8 mouse cellular contexts compared by ENCODE assay signal in genomic region chr17:32528408-32529337, GRCm38 (mm10). TPM values are rescaled to one million over a fixed set of nuclear protein-coding genes. Genes with fewer than 3 reads are reported as not detected.
DNase-seq lines count a peak whose midpoint lies in the region; ATAC-seq and TF ChIP-seq lines count a peak whose summit lies in the region.

No protein-coding gene starts in this region.

- TF ChIP-seq RAD21 in CH12.LX (IDR thresholded peaks at IDR 0.05; ENCODE audit: low read depth, low read length): peak; percentile 97

- H3K4me1 ChIP-seq in CH12.LX (ENCODE audit: control insufficient read depth in 1 of 2, insufficient read depth in 2 of 2): peaks cover 15 to 49% of the 10 kb centered on the region in 2 experiments
- peaks cover 13% of the 10 kb centered on the region for H3K4me1 ChIP-seq in forebrain, embryonic 10.5 days
- H3K4me1 ChIP-seq in heart, embryonic 15.5 days (replicated peaks): peaks cover 7% of the 10 kb centered on the region; the same call in 1 of the 2 replicates
- peaks cover 9% of the 10 kb centered on the region; the same call in 1 of the 2 replicates for H3K4me1 ChIP-seq in liver, embryonic 13.5 days (replicated peaks)
- no peaks in the 10 kb centered on the region for H3K4me1 ChIP-seq in stomach, embryonic 14.5 days (ENCODE audit: control insufficient read depth, insufficient read depth, low read length)

- peak overlapping the region; percentile 56 to 66 (median 62) for H3K4me3 ChIP-seq in CH12.LX (replicated peaks in 1 of 3; ENCODE audit: low read depth in 2 of 3, low read length in 2 of 3, poor library complexity in 1 of 3)
- peak overlapping the region; percentile 49 for H3K4me3 ChIP-seq in forebrain, embryonic 10.5 days
- peak overlapping the region; percentile 50 for H3K4me3 ChIP-seq in heart, embryonic 15.5 days
- peak overlapping the region; percentile 51 for H3K4me3 ChIP-seq in liver, embryonic 13.5 days (replicated peaks)
- H3K4me3 ChIP-seq in stomach, embryonic 14.5 days (ENCODE audit: low read depth, low read length): peak overlapping the region; percentile 25

- H3K27ac ChIP-seq in CH12.LX (ENCODE audit: insufficient read depth, low read depth): peak overlapping the region; percentile 7; the same call in 1 of the 2 replicates
- H3K27ac ChIP-seq in forebrain, embryonic 10.5 days: peak overlapping the region; percentile 73
- 0 out of 2 replicates have a peak overlapping the region, but pooled peaks have one; percentile 4 for H3K27ac ChIP-seq in heart, embryonic 15.5 days
- H3K27ac ChIP-seq in liver, embryonic 13.5 days: no peak overlapping the region
- H3K27ac ChIP-seq in stomach, embryonic 14.5 days (ENCODE audit: low read length): no peak overlapping the region

- peak; percentile 57 to 95 for TF ChIP-seq CTCF in CH12.LX (conservative IDR thresholded peaks at IDR 0.05 in 1 of 2, IDR thresholded peaks at IDR 0.05 in 1 of 2; ENCODE audit: low read depth in 2 of 2, low read length in 2 of 2)

- WGBS in forebrain, embryonic 10.5 days: 15% methylated on average over 26 of the region's 26 CpGs
- WGBS in heart, embryonic 15.5 days: 17% methylated on average over 26 of the region's 26 CpGs
- WGBS in liver, embryonic 13.5 days (ENCODE audit: insufficient replicate concordance): 6% methylated on average over 26 of the region's 26 CpGs
- WGBS in stomach, embryonic 14.5 days: 21% methylated on average over 26 of the region's 26 CpGs

- DNase-seq in CH12.LX (ENCODE audit: extremely low read depth): peak; percentile 96
- DNase-seq in c-Kit-positive CD71-negative TER-119-negative erythroid progenitor cells, embryonic 14.5 days (ENCODE audit: low read depth): peak; percentile 88
- DNase-seq in forebrain, embryonic 10.5 days (ENCODE audit: extremely low spot score, low spot score): peak; percentile 86
- DNase-seq in kidney, postnatal 25 days: peak; percentile 88 to 90
- DNase-seq in liver, embryonic 13.5 days: peak; percentile 78
- peak; percentile 87 to 91 for DNase-seq in natural killer cell, adult 2 months (ENCODE audit: low spot score in 2 of 2)

- TF ChIP-seq EP300 in CH12.LX (IDR thresholded peaks at IDR 0.05; ENCODE audit: low read length): no peak; the same call in 1 of the 2 replicates

- no peaks in the 10 kb centered on the region for H3K27me3 ChIP-seq in CH12.LX (replicated peaks)
- H3K27me3 ChIP-seq in forebrain, embryonic 10.5 days (ENCODE audit: poor library complexity, severe bottlenecking): no peaks in the 10 kb centered on the region
- no peaks in the 10 kb centered on the region for H3K27me3 ChIP-seq in heart, embryonic 15.5 days
- H3K27me3 ChIP-seq in liver, embryonic 13.5 days: no peaks in the 10 kb centered on the region
- no peaks in the 10 kb centered on the region for H3K27me3 ChIP-seq in stomach, embryonic 14.5 days (ENCODE audit: control insufficient read depth, insufficient read depth, low read length)

- peak overlapping the region; percentile 76 for H3K9ac ChIP-seq in CH12.LX (ENCODE audit: insufficient read depth, low read depth)
- H3K9ac ChIP-seq in heart, embryonic 15.5 days: peak overlapping the region; percentile 46
- H3K9ac ChIP-seq in liver, embryonic 13.5 days: peak overlapping the region; percentile 64
- no peak overlapping the region for H3K9ac ChIP-seq in stomach, embryonic 14.5 days (replicated peaks; ENCODE audit: low read depth, low read length)

- H3K36me3 ChIP-seq in CH12.LX (replicated peaks in 1 of 2; ENCODE audit: control insufficient read depth in 1 of 2, insufficient read depth in 1 of 2, low read length in 1 of 2): peaks cover 0 to 26% of the 10 kb centered on the region in 2 experiments
- peaks cover 14% of the 10 kb centered on the region for H3K36me3 ChIP-seq in forebrain, embryonic 10.5 days (replicated peaks)
- no peaks in the 10 kb centered on the region for H3K36me3 ChIP-seq in heart, embryonic 15.5 days
- no peaks in the 10 kb centered on the region for H3K36me3 ChIP-seq in liver, embryonic 13.5 days
- H3K36me3 ChIP-seq in stomach, embryonic 14.5 days (ENCODE audit: control insufficient read depth, insufficient read depth, low read length): no peaks in the 10 kb centered on the region; the same call in 1 of the 2 replicates

- peak; percentile 87 for ATAC-seq in heart, embryonic 15.5 days (replicated peaks; ENCODE audit: insufficient number of reproducible peaks, insufficient read depth, low FRiP score, low read depth)
- peak; percentile 91 for ATAC-seq in liver, embryonic 13.5 days (ENCODE audit: low read depth)
- peak; percentile 81 for ATAC-seq in stomach, embryonic 14.5 days (ENCODE audit: insufficient number of reproducible peaks, insufficient read depth, low FRiP score, low read depth)

- H3K79me2 ChIP-seq in CH12.LX (replicated peaks; ENCODE audit: control insufficient read depth, extremely low read depth, insufficient read depth, poor library complexity, severe bottlenecking): peaks cover under 1% of the 10 kb centered on the region; the same call in 1 of the 2 replicates

- no peaks in the 10 kb centered on the region for H3K9me3 ChIP-seq in CH12.LX (replicated peaks; ENCODE audit: low read length)
- H3K9me3 ChIP-seq in forebrain, embryonic 10.5 days: no peaks in the 10 kb centered on the region
- H3K9me3 ChIP-seq in heart, embryonic 15.5 days (replicated peaks): no peaks in the 10 kb centered on the region
- no peaks in the 10 kb centered on the region for H3K9me3 ChIP-seq in liver, embryonic 13.5 days (replicated peaks)
- H3K9me3 ChIP-seq in stomach, embryonic 14.5 days (ENCODE audit: control insufficient read depth, low read depth, low read length): no peaks in the 10 kb centered on the region

- TF ChIP-seq POLR2A in CH12.LX (IDR thresholded peaks at IDR 0.05; ENCODE audit: low read depth, low read length): peak; percentile 87

- peak overlapping the region; percentile 80 for H3K4me2 ChIP-seq in CH12.LX (ENCODE audit: insufficient read depth, low read depth, poor library complexity, severe bottlenecking)
- peak overlapping the region; percentile 70 for H3K4me2 ChIP-seq in heart, embryonic 15.5 days
- peak overlapping the region; percentile 68 for H3K4me2 ChIP-seq in liver, embryonic 13.5 days
- H3K4me2 ChIP-seq in stomach, embryonic 14.5 days (replicated peaks; ENCODE audit: low read depth, low read length): peak overlapping the region; percentile 33

- in situ Hi-C loops in CH12.LX (cut with MboI; ENCODE audit: low pct_ligation_motif_present, low pct_unique_long_range_greater_than_20kb, low sequenced_read_pairs): loop anchor here (10.0 to 25.0 kb wide), 2 partner anchors 146 to 334 kb away; no protein-coding TSS in a partner anchor

- dilution Hi-C loops in CH12.LX (cut with MboI; ENCODE audit: extremely low pct_ligation_motif_present, extremely low pct_unique_long_range_greater_than_20kb, low sequenced_read_pairs): no loop called here

TF ChIP-seq in CH12.LX, 34 proteins besides CTCF, POLR2A, EP300 and RAD21 (continues in another document):
- TF ChIP-seq MXI1 (IDR thresholded peaks at IDR 0.05; ENCODE audit: low read depth, low read length) (no peak), MAX (IDR thresholded peaks at IDR 0.05; ENCODE audit: low read length) (no peak), TBP (conservative IDR thresholded peaks at IDR 0.05; ENCODE audit: low read depth, low read length) (0 out of 2 replicates have a peak, but pooled peaks have one; percentile 45), JUND (conservative IDR thresholded peaks at IDR 0.05; ENCODE audit: low read depth, low read length) (no peak), CHD2 (IDR thresholded peaks at IDR 0.05; ENCODE audit: low read length) (no peak), SIN3A (IDR thresholded peaks at IDR 0.05; ENCODE audit: low read length) (peak; percentile 39; the same call in 1 of the 2 replicates), PAX5 (IDR thresholded peaks at IDR 0.05; ENCODE audit: low read length) (no peak), BHLHE40 (IDR thresholded peaks at IDR 0.05; ENCODE audit: low read depth, low read length) (no peak), ELF1 (IDR thresholded peaks at IDR 0.05; ENCODE audit: low read depth, low read length) (peak; percentile 93), CHD1 (IDR thresholded peaks at IDR 0.05; ENCODE audit: low read depth, low read length) (no peak), ETS1 (conservative IDR thresholded peaks at IDR 0.05; ENCODE audit: low read depth, low read length) (no peak; the same call in 1 of the 2 replicates), ZKSCAN1 (IDR thresholded peaks at IDR 0.05; ENCODE audit: borderline replicate concordance, low read depth, low read length) (no peak), KAT2A (IDR thresholded peaks at IDR 0.05; ENCODE audit: insufficient replicate concordance, low read length) (no peak), ZC3H11A (IDR thresholded peaks at IDR 0.05; ENCODE audit: low read depth, low read length) (peak; percentile 15; the same call in 1 of the 2 replicates), USF1 (IDR thresholded peaks at IDR 0.05; ENCODE audit: low read depth, low read length) (no peak; the same call in 1 of the 2 replicates), ZNF384 (IDR thresholded peaks at IDR 0.05; ENCODE audit: low read depth, low read length) (peak; percentile 82), TCF12 (IDR thresholded peaks at IDR 0.05; ENCODE audit: low read depth, low read length) (no peak), ZMIZ1 (IDR thresholded peaks at IDR 0.05; ENCODE audit: low read depth, low read length) (no peak), MYC (IDR thresholded peaks at IDR 0.05; ENCODE audit: low read depth, low read length) (no peak), JUN (IDR thresholded peaks at IDR 0.05; ENCODE audit: insufficient read depth, low read depth, low read length) (no peak)

RNA-seq across cellular contexts. Expression of gene Cyp4f16, which starts 7.7 kb away (rescaled TPM):
- total RNA-seq in CH12.LX (2012; rRNA removed): 30.0 TPM in 2 replicates
- total RNA-seq in CH12.LX (2014; rRNA removed): 28.1 and 28.3 TPM in 2 replicates
- polyA plus RNA-seq in CH12.LX (2012; ENCODE audit: insufficient read length, low read depth): 31.2 and 33.9 TPM in 2 replicates
- 10.7 and 14.1 TPM in 2 replicates for polyA plus RNA-seq in forebrain, embryonic 10.5 days (2016; fragmentation: Nextera tagmentation; extraction: Ambion mirVana)
- polyA plus RNA-seq in heart, embryonic 15.5 days (2015; fragmentation: Nextera tagmentation; extraction: Ambion mirVana): 15.2 and 18.9 TPM in 2 replicates
- polyA plus RNA-seq in liver, embryonic 13.5 days (2015; fragmentation: Nextera tagmentation; extraction: Ambion mirVana): 4.0 and 4.2 TPM in 2 replicates
- 19.9 and 21.6 TPM in 2 replicates for polyA plus RNA-seq in stomach, embryonic 14.5 days (2014; fragmentation: Nextera tagmentation; extraction: Ambion mirVana)

RNA-seq across cellular contexts. Expression of gene Cyp4f17, which starts 22.8 kb away (rescaled TPM):
- total RNA-seq in CH12.LX (2012; rRNA removed): 2.2 and 3.3 TPM in 2 replicates
- 4.1 and 4.4 TPM in 2 replicates for total RNA-seq in CH12.LX (2014; rRNA removed)
- polyA plus RNA-seq in CH12.LX (2012; ENCODE audit: insufficient read length, low read depth): 3.6 and 4.8 TPM in 2 replicates
- 7.0 and 7.5 TPM in 2 replicates for polyA plus RNA-seq in forebrain, embryonic 10.5 days (2016; fragmentation: Nextera tagmentation; extraction: Ambion mirVana)
- 7.0 and 7.3 TPM in 2 replicates for polyA plus RNA-seq in heart, embryonic 15.5 days (2015; fragmentation: Nextera tagmentation; extraction: Ambion mirVana)
- 0.47 and 0.60 TPM in 2 replicates for polyA plus RNA-seq in liver, embryonic 13.5 days (2015; fragmentation: Nextera tagmentation; extraction: Ambion mirVana)
- 10.1 and 10.6 TPM in 2 replicates for polyA plus RNA-seq in stomach, embryonic 14.5 days (2014; fragmentation: Nextera tagmentation; extraction: Ambion mirVana)

Comparison
In these comparisons a context has a peak if more than half of its experiments do, and no peak if none do; other contexts are left out.
1. H3K27ac ChIP-seq: peak in CH12.LX (single experiment), forebrain, embryonic 10.5 days (single experiment) and heart, embryonic 15.5 days (single experiment); none in liver, embryonic 13.5 days (single experiment) and stomach, embryonic 14.5 days (single experiment).
2. Peak in every context shown above with its lines, with median percentiles within 50 percentile points of each other: DNase-seq, H3K4me2 ChIP-seq, H3K4me3 ChIP-seq and ATAC-seq.